In genomic region chr15:95481585-95481984, GRCm38 (mm10) we compare ENCODE assay signal across 21 mouse cellular contexts. TPM values are rescaled to one million over a fixed set of nuclear protein-coding genes. Genes with fewer than 3 reads are reported as not detected.
DNase-seq lines count a peak whose midpoint lies in the region; ATAC-seq lines count a peak whose summit lies in the region.
"Had no signal": no experiment of that assay in that cellular context is flagged by ENCODE, and none has a peak within 500 bp of the region (broad histone marks: within the 10 kb centered on the region; RNA-seq: fewer than 3 reads in every experiment).

No protein-coding gene starts in this region.

- no peaks in the 10 kb centered on the region for H3K4me1 ChIP-seq in kidney, embryonic 14.5 days (ENCODE audit: control insufficient read depth, insufficient read depth, low read length)
- H3K4me1 ChIP-seq in kidney, embryonic 16.5 days (ENCODE audit: insufficient read depth, low read length) = no peaks in the 10 kb centered on the region
- H3K4me1 ChIP-seq: embryonic facial prominence, embryonic 13.5 days; embryonic facial prominence, embryonic 15.5 days had no signal

- H3K4me3 ChIP-seq in kidney, embryonic 14.5 days (ENCODE audit: low read length) = no peak overlapping the region
- no peak overlapping the region for H3K4me3 ChIP-seq in kidney, embryonic 16.5 days (ENCODE audit: low read length)
- H3K4me3 ChIP-seq: embryonic facial prominence, embryonic 13.5 days; embryonic facial prominence, embryonic 15.5 days; erythroblast, embryonic 14.5 days; forebrain, embryonic 10.5 days; forebrain, embryonic 12.5 days had no signal

- H3K4me2 ChIP-seq in kidney, embryonic 14.5 days (replicated peaks; ENCODE audit: low read depth, low read length) = no peak overlapping the region
- H3K4me2 ChIP-seq in kidney, embryonic 16.5 days (replicated peaks; ENCODE audit: low read depth, low read length) = no peak overlapping the region
- H3K4me2 ChIP-seq: embryonic facial prominence, embryonic 13.5 days; embryonic facial prominence, embryonic 15.5 days; forebrain, embryonic 12.5 days had no signal

- no peak for DNase-seq in kidney, postnatal 36 days
- no peak for DNase-seq in kidney, postnatal 14 days
- DNase-seq: adrenal gland, adult 2 months; adrenal gland, postnatal 10 days; adrenal gland, postnatal 25 days; cerebellum, adult 11 months; cerebellum, adult 18-20 months; cerebellum, adult 8-10 months; cerebellum, adult 9-11 months; cerebellum, postnatal 14 days; cerebellum, postnatal 36 days; embryo, embryonic 11 days had no signal

- no peaks in the 10 kb centered on the region for H3K27me3 ChIP-seq in kidney, embryonic 14.5 days (ENCODE audit: control insufficient read depth, insufficient read depth, low read length)
- H3K27me3 ChIP-seq in kidney, embryonic 16.5 days (ENCODE audit: insufficient read depth, low read length) = no peaks in the 10 kb centered on the region
- H3K27me3 ChIP-seq: embryonic facial prominence, embryonic 13.5 days; embryonic facial prominence, embryonic 15.5 days; forebrain, embryonic 12.5 days had no signal

- H3K9ac ChIP-seq in kidney, embryonic 14.5 days (ENCODE audit: low read depth, low read length) = no peak overlapping the region
- H3K9ac ChIP-seq in kidney, embryonic 16.5 days (replicated peaks; ENCODE audit: low read length) = no peak overlapping the region
- H3K9ac ChIP-seq: embryonic facial prominence, embryonic 13.5 days; embryonic facial prominence, embryonic 15.5 days; forebrain, embryonic 12.5 days had no signal

- 82% methylated on average over 4 of the region's 4 CpGs for WGBS in kidney, embryonic 14.5 days
- WGBS in kidney, embryonic 16.5 days = 83% methylated on average over 4 of the region's 4 CpGs

- no peaks in the 10 kb centered on the region for H3K9me3 ChIP-seq in kidney, embryonic 14.5 days (ENCODE audit: control insufficient read depth, low read length)
- H3K9me3 ChIP-seq in kidney, embryonic 16.5 days (ENCODE audit: low read length) = no peaks in the 10 kb centered on the region
- H3K9me3 ChIP-seq: embryonic facial prominence, embryonic 13.5 days; embryonic facial prominence, embryonic 15.5 days; forebrain, embryonic 10.5 days; forebrain, embryonic 12.5 days had no signal

- H3K27ac ChIP-seq in kidney, embryonic 14.5 days (ENCODE audit: low read depth, low read length) = no peak overlapping the region
- no peak overlapping the region for H3K27ac ChIP-seq in kidney, embryonic 16.5 days (ENCODE audit: low read length)
- H3K27ac ChIP-seq: embryonic facial prominence, embryonic 13.5 days; embryonic facial prominence, embryonic 15.5 days; forebrain, embryonic 10.5 days; forebrain, embryonic 12.5 days had no signal

- peak; percentile 52; the same call in 1 of the 2 replicates for ATAC-seq in kidney, embryonic 14.5 days (ENCODE audit: low FRiP score, low TSS enrichment)
- peak; percentile 31; the same call in 1 of the 2 replicates for ATAC-seq in kidney, embryonic 16.5 days (ENCODE audit: low FRiP score, low TSS enrichment)
- ATAC-seq: forebrain, embryonic 14.5 days; forebrain, embryonic 16.5 days had no signal

- no peaks in the 10 kb centered on the region for H3K36me3 ChIP-seq in kidney, embryonic 14.5 days (ENCODE audit: control insufficient read depth, insufficient read depth, low read length)
- H3K36me3 ChIP-seq in kidney, embryonic 16.5 days (ENCODE audit: insufficient read depth, low read length) = no peaks in the 10 kb centered on the region
- H3K36me3 ChIP-seq: embryonic facial prominence, embryonic 13.5 days; embryonic facial prominence, embryonic 15.5 days; forebrain, embryonic 10.5 days; forebrain, embryonic 12.5 days had no signal

RNA-seq across cellular contexts. Expression of gene Nell2, which starts 46.8 kb away (rescaled TPM):
- polyA plus RNA-seq in kidney, embryonic 14.5 days (2014; fragmentation: Nextera tagmentation; extraction: Ambion mirVana) = 4.7 and 11.2 TPM in 2 replicates
- 12.3 and 13.6 TPM in 2 replicates for polyA plus RNA-seq in kidney, embryonic 16.5 days (2015; fragmentation: Nextera tagmentation; extraction: Ambion mirVana)
- polyA plus RNA-seq: erythroblast, embryonic 14.5 days had no signal
